Mouse (Mus musculus) midbrain, embryonic 12.5 days (tissue): ENCODE results near the gene Ormdl3. TPM values are rescaled to one million over a fixed set of nuclear protein-coding genes. Genes with fewer than 3 reads are reported as not detected.
A peak's percentile ranks its signal among the peaks of the same experiment; 100 is the strongest.

ENCODE experiments used
- ATAC-seq: fragments of 200-750 bp; cut with Nextera tagmentation; 2 replicates; pipeline ENCODE4 v1.8.0; 2017; ENCODE audit warnings: low read depth, moderate TSS enrichment, moderate library complexity; ENCODE audit not compliant: low FRiP score
- H3K27ac ChIP-seq: fragments of 300-500 bp; sonication (generic); replicated peaks from 2 replicates; pipeline ENCODE4 v1.5.1; 2016; ENCODE audit warnings: mild to moderate bottlenecking
- H3K27me3 ChIP-seq: fragments of 300-500 bp; sonication (generic); 2 replicates; pipeline ENCODE4 v1.6.1; 2016; ENCODE audit warnings: mild to moderate bottlenecking
- H3K36me3 ChIP-seq: fragments of 300-500 bp; sonication (generic); 2 replicates; pipeline ENCODE4 v1.6.1; 2016
- H3K4me1 ChIP-seq: fragments of 300-500 bp; sonication (generic); 2 replicates; pipeline ENCODE4 v1.6.1; 2016
- H3K4me2 ChIP-seq: fragments of 300-500 bp; sonication (generic); replicated peaks from 2 replicates; pipeline ENCODE4 v1.6.1; 2016; ENCODE audit warnings: mild to moderate bottlenecking, moderate library complexity
- H3K4me3 ChIP-seq: fragments of 300-500 bp; sonication (generic); 2 replicates; pipeline ENCODE4 v1.5.1; 2016; ENCODE audit warnings: mild to moderate bottlenecking
- H3K9ac ChIP-seq: fragments of 300-500 bp; sonication (generic); replicated peaks from 2 replicates; pipeline ENCODE4 v1.6.1; 2016; ENCODE audit warnings: mild to moderate bottlenecking, moderate library complexity
- H3K9me3 ChIP-seq: fragments of 300-500 bp; sonication (generic); 2 replicates; pipeline ENCODE4 v1.6.1; 2016; ENCODE audit warnings: mild to moderate bottlenecking
- WGBS: fragments of 180-500 bp; shearing (Covaris S2); methylation state at CpG from one replicate; pipeline ENCODE4 v1.1.7; 2016; 5-methylcytosine and 5-hydroxymethylcytosine counted together
- polyA plus RNA-seq: library from polyadenylated mRNA; unstranded; fragments of >200 nt; fragmentation: Nextera tagmentation; extraction: Ambion mirVana; gene quantifications from 2 replicates; pipeline ENCODE4 v1.2.1, GENCODE M21; 2016

The Ormdl3 gene
- polyA plus RNA-seq, 1 experiment from 2014 or later, result 67.1 TPM

DNA sequence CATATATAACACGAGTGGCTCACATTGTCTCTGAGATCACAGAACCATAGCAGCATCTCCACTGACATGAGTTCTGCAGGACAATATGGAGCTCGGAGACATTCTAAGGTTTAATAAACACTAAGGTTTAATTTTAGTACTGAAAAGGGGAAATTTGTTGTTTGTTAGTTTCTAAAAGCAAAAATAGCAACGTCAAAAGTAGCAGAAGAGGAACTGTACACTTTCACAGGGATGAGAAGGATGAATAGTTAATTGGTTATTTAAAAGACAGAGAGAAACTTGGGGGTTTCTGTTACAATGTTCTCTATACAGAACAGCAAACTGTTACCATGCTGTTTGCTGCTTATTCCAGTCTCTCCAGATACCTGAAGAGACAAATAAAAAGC is 39.9 kb downstream of the Ormdl3 start:
- WGBS, result 63% methylated on average over 3 of the region's 3 CpGs
- Histone ChIP-seq H3K9me3 (no peaks in the 10 kb centered on the region), H3K4me1 (peaks cover 11% of the 10 kb centered on the region), H3K27ac (no peak overlapping the region), H3K9ac (no peak overlapping the region), H3K4me2 (no peak overlapping the region), H3K4me3 (no peak overlapping the region), H3K27me3 (peaks cover 72% of the 10 kb centered on the region), H3K36me3 (no peaks in the 10 kb centered on the region)
- ATAC-seq, result no peak

GRCm38 (mm10) chr11:98546529-98547307 is 40.5 kb downstream of the Ormdl3 start:
- 46% methylated on average over 12 of the region's 12 CpGs for WGBS
- Histone ChIP-seq H3K27ac (no peak overlapping the region), H3K4me3 (no peak overlapping the region), H3K4me1 (peaks cover 11% of the 10 kb centered on the region), H3K9me3 (no peaks in the 10 kb centered on the region), H3K4me2 (no peak overlapping the region), H3K9ac (no peak overlapping the region), H3K27me3 (peaks cover 75% of the 10 kb centered on the region), H3K36me3 (no peaks in the 10 kb centered on the region)
- no peak for ATAC-seq

DNA sequence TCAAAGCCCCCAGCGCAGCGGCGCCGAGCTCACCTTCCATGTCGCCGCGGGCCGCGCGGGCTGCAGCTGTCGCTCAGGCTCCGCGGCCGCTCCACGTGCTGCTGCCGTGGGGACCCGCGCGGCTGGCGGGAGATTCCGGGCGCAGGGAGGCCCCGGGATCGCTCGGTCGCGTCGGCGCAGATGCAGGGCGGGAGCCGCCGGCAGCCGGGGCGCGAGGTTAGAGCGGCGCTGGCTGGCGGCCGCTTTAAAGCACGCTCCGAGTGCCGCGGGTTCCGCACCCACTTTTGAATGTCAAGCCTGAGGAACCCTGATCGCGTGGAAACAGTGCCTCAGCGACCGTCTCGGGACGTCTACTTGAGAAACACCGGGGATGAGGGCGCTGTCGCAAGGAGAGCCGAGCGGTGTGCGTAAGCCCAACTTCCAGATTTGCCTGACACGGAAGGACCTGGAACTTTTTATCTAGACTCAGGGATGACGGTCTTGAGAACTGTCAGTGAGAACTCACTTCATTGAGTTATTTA is 41.4 kb downstream of the Ormdl3 start, which contains the start of gene Ikzf3:
Ikzf3 (minus strand) TSS at position 321 of the 521 bp plus-strand sequence.
- Histone ChIP-seq H3K27me3 (peaks cover 83% of the 10 kb centered on the region), H3K9ac (peak within 1 kb of the TSS; percentile 55), H3K4me1 (peaks cover 7% of the 10 kb centered on the region), H3K36me3 (no peaks in the 10 kb centered on the region), H3K4me3 (peak within 1 kb of the TSS; percentile 47), H3K27ac (no peak within 1 kb of the TSS), H3K9me3 (no peaks in the 10 kb centered on the region), H3K4me2 (peak within 1 kb of the TSS; percentile 77)
- no peak for ATAC-seq
- WGBS, result under 1% methylated on average over 58 of the region's 58 CpGs

DNA sequence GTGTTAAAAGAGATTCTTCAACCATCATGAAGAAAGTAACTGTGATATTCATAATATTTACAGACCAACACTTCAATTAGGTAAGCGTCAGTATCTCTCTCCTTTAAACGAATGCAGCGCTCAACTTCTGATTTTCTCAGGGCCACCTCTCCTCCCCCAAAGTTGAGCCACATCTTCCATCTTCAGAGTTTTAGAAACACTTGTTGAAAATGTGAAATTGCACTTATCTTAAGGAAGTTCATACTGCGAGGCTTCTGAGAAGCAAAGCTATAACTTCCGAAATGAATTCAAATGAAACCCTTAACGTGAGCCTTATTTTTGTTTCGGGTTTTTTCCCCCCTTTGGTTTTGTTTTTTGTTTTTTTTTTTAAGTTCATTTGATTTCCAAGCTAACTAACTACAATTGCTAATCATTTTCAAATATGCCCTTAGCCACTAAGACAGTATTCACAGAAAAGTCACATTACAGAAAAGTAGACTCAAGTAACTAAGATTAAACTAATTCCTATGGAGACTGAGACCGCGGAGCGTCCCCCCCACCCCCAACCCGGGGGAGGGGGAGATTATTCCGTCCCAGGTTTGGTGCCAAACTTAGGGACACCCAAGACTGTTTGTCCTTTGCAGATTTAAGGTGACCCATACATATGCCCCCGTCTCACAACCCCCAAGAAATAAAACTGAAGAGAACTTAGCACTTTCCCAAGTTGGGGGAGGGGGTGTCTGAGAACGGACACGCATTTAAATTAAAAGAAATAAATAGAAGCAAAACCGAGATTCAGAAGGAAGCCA is 42.1 kb downstream of the Ormdl3 start:
- no peak for ATAC-seq
- Histone ChIP-seq H3K27me3 (peaks cover 79% of the 10 kb centered on the region), H3K4me1 (peaks cover 7% of the 10 kb centered on the region), H3K9ac (peak overlapping the region; percentile 55; the same call in 1 of the 2 replicates), H3K27ac (no peak overlapping the region), H3K36me3 (no peaks in the 10 kb centered on the region), H3K4me3 (peak overlapping the region; percentile 47), H3K9me3 (peaks cover 3% of the 10 kb centered on the region; the same call in 1 of the 2 replicates), H3K4me2 (peak overlapping the region; percentile 77)
- 4% methylated on average over 16 of the region's 16 CpGs for WGBS

- Histone ChIP-seq H3K4me3 (no peak overlapping the region), H3K36me3 (no peaks in the 10 kb centered on the region), H3K4me1 (peaks cover 7% of the 10 kb centered on the region), H3K9me3 (peaks cover 7% of the 10 kb centered on the region; the same call in 1 of the 2 replicates), H3K27me3 (peaks cover 62% of the 10 kb centered on the region), H3K9ac (no peak overlapping the region), H3K4me2 (no peak overlapping the region), H3K27ac (no peak overlapping the region)
- 76% methylated on average over 1 of the region's 1 CpGs for WGBS
- no peak for ATAC-seq
Observed at GRCm38 (mm10) chr11:98543414-98543813, 43.8 kb downstream of the Ormdl3 start.

GRCm38 (mm10) chr11:98542553-98542952 is 44.6 kb downstream of the Ormdl3 start:
- no peak overlapping the region for H3K4me3 ChIP-seq
- H3K36me3 ChIP-seq, result no peaks in the 10 kb centered on the region
- H3K27me3 ChIP-seq, result peaks cover 53% of the 10 kb centered on the region
- H3K4me1 ChIP-seq, result peaks cover 7% of the 10 kb centered on the region
- no peak for ATAC-seq
- H3K27ac ChIP-seq, result no peak overlapping the region
- H3K9ac ChIP-seq, result no peak overlapping the region
- no peak overlapping the region for H3K4me2 ChIP-seq
- H3K9me3 ChIP-seq, result peaks cover 7% of the 10 kb centered on the region; the same call in 1 of the 2 replicates
- WGBS, result 76% methylated on average over 8 of the region's 8 CpGs

DNA sequence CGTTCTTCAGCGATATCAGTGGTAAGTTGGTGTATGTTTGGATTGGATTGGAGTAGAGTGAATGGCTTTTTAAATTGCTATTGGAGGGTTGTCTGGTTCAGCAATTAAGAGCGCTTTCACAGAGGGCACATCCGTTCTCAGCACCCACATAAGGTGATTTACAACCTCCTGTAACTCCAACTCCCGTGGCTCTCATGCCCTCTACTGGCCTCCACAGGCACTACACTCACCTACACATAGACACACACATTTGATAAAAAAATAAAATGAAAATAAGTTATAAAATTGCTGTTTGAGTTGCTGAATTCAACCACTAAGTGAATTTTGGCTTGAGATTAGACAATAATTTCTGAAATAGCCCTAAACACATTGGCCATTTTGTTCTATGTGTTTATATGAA is 46.8 kb downstream of the Ormdl3 start:
- H3K4me1 ChIP-seq, result peaks cover 2% of the 10 kb centered on the region
- H3K36me3 ChIP-seq, result no peaks in the 10 kb centered on the region
- H3K27me3 ChIP-seq, result peaks cover 31% of the 10 kb centered on the region
- H3K9me3 ChIP-seq, result peaks cover 7% of the 10 kb centered on the region; the same call in 1 of the 2 replicates
- H3K9ac ChIP-seq, result no peak overlapping the region
- no peak overlapping the region for H3K4me3 ChIP-seq
- H3K27ac ChIP-seq, result no peak overlapping the region
- ATAC-seq, result no peak
- WGBS, result 82% methylated on average over 5 of the region's 5 CpGs
- H3K4me2 ChIP-seq, result no peak overlapping the region

- H3K4me2 ChIP-seq, result no peak overlapping the region
- H3K27me3 ChIP-seq, result peaks cover 18% of the 10 kb centered on the region
- no peak for ATAC-seq
- no peak overlapping the region for H3K4me3 ChIP-seq
- H3K9me3 ChIP-seq, result peaks cover 7% of the 10 kb centered on the region; the same call in 1 of the 2 replicates
- no peaks in the 10 kb centered on the region for H3K36me3 ChIP-seq
- H3K4me1 ChIP-seq, result no peaks in the 10 kb centered on the region
- H3K27ac ChIP-seq, result no peak overlapping the region
- H3K9ac ChIP-seq, result no peak overlapping the region
Observed at GRCm38 (mm10) chr11:98537480-98538034, 49.6 kb downstream of the Ormdl3 start.

Other genes with a start within 250 kb of the Ormdl3 start
- 1.2 and 1.4 TPM in 2 replicates for gene Ppp1r1b, start 239.0 kb downstream of the Ormdl3 start, polyA plus RNA-seq
- gene Stard3, start 229.0 kb downstream of the Ormdl3 start, polyA plus RNA-seq, result 46.9 and 52.0 TPM in 2 replicates
- 0.19 and 0.33 TPM in 2 replicates for gene Tcap, start 203.6 kb downstream of the Ormdl3 start, polyA plus RNA-seq
- 0.15 TPM in 1 of 2 replicates, not detected in the other for gene Pnmt, start 200.9 kb downstream of the Ormdl3 start, polyA plus RNA-seq
- 9.0 and 9.3 TPM in 2 replicates for gene Pgap3, start 186.9 kb downstream of the Ormdl3 start, polyA plus RNA-seq
- gene Erbb2, start 174.9 kb downstream of the Ormdl3 start, polyA plus RNA-seq, result 14.9 and 17.4 TPM in 2 replicates
- 158 and 163 TPM in 2 replicates for gene Mien1, start 148.4 kb downstream of the Ormdl3 start, polyA plus RNA-seq
- gene Grb7, start 141.0 kb downstream of the Ormdl3 start, polyA plus RNA-seq, result 0.43 and 0.75 TPM in 2 replicates
- 0.27 TPM in 1 of 2 replicates, not detected in the other for gene Ikzf3, start 41.3 kb downstream of the Ormdl3 start, polyA plus RNA-seq
- 0.37 TPM in 1 of 2 replicates, not detected in the other for gene Zpbp2, start 36.3 kb downstream of the Ormdl3 start, polyA plus RNA-seq
- not detected in 2 replicates for gene Lrrc3c, start 10.9 kb upstream of the Ormdl3 start, polyA plus RNA-seq
- gene Gm12355, start 38.3 kb upstream of the Ormdl3 start, polyA plus RNA-seq, result 0.68 and 1.2 TPM in 2 replicates
- gene Gsdma3, start 39.0 kb upstream of the Ormdl3 start, polyA plus RNA-seq, result not detected in 2 replicates
- not detected in 2 replicates for gene Gsdma2, start 59.4 kb upstream of the Ormdl3 start, polyA plus RNA-seq
- not detected in 2 replicates for gene Gsdma, start 77.0 kb upstream of the Ormdl3 start, polyA plus RNA-seq
- gene Psmd3, start 95.2 kb upstream of the Ormdl3 start, polyA plus RNA-seq, result 234 and 244 TPM in 2 replicates
- not detected in 2 replicates for gene Csf3, start 113.9 kb upstream of the Ormdl3 start, polyA plus RNA-seq
- 96.5 and 97.7 TPM in 2 replicates for gene Med24, start 142.1 kb upstream of the Ormdl3 start, polyA plus RNA-seq
- gene Thra, start 153.3 kb upstream of the Ormdl3 start, polyA plus RNA-seq, result 45.3 and 47.6 TPM in 2 replicates
- gene Nr1d1, start 188.0 kb upstream of the Ormdl3 start, polyA plus RNA-seq, result 1.2 and 1.5 TPM in 2 replicates
- 38.6 and 42.4 TPM in 2 replicates for gene Msl1, start 208.1 kb upstream of the Ormdl3 start, polyA plus RNA-seq
- 65.5 and 74.2 TPM in 2 replicates for gene Casc3, start 217.5 kb upstream of the Ormdl3 start, polyA plus RNA-seq
- gene Rapgefl1, start 249.4 kb upstream of the Ormdl3 start, polyA plus RNA-seq, result 3.0 and 3.1 TPM in 2 replicates